Mouse (Mus musculus) lung, adult 2 months (tissue): ENCODE data around the gene Ets1. TPM values are rescaled to one million over a fixed set of nuclear protein-coding genes. Genes with fewer than 3 reads are reported as not detected.

Experiments used
- DNase-seq: peaks from one replicate; pipeline ENCODE4 v3.0.0; 2022
- H3K4me1 ChIP-seq: fragments of 200-500 bp; 2 replicates; pipeline ENCODE4 v1.6.1; 2011; ENCODE audit warnings: low read length; ENCODE audit not compliant: control insufficient read depth, insufficient read depth
- H3K4me3 ChIP-seq: fragments of 200-500 bp; replicated peaks from 2 replicates; pipeline ENCODE3; 2011; ENCODE audit warnings: low read depth, mild to moderate bottlenecking, control low read depth, low read length; ENCODE audit errors: extremely low read depth
- CTCF ChIP-seq: fragments of 200-500 bp; IDR thresholded peaks from 2 replicates; pipeline ENCODE4 v1.5.1; 2011; ENCODE audit warnings: mild to moderate bottlenecking, low read length, control low read depth; ENCODE audit not compliant: insufficient read depth
- POLR2A ChIP-seq: fragments of 200-500 bp; IDR thresholded peaks from 2 replicates; pipeline ENCODE4 v1.6.1; 2011; ENCODE audit warnings: low read depth, mild to moderate bottlenecking, control low read depth, low read length, borderline replicate concordance; ENCODE audit errors: extremely low read depth
- WGBS: fragments of 180-500 bp; shearing (Covaris S2); methylation state at CpG from one replicate; pipeline ENCODE4 v1.1.7; 2018; 5-methylcytosine and 5-hydroxymethylcytosine counted together
- polyA plus RNA-seq: library from polyadenylated mRNA; depleted of rRNA; stranded (reverse); fragments of >200 nt; gene quantifications from 2 replicates; pipeline ENCODE4 v1.2.3, GENCODE M21; 2012

Gene Ets1
- polyA plus RNA-seq, 1 experiment: 67.2 TPM

GRCm38 (mm10) chr9:32615461-32615860 lies 20.6 kb upstream of the Ets1 start:
- Histone ChIP-seq H3K4me3 (no peak overlapping the region), H3K4me1 (peaks cover 5% of the 10 kb centered on the region)
- 75% methylated on average over 6 of the region's 6 CpGs for WGBS
- TF ChIP-seq POLR2A (no peak), CTCF (no peak)
- no peak for DNase-seq

- no peak for DNase-seq
- peaks cover 5% of the 10 kb centered on the region for H3K4me1 ChIP-seq
- WGBS: 16% methylated on average over 7 of the region's 7 CpGs
- H3K4me3 ChIP-seq: no peak overlapping the region
- TF ChIP-seq CTCF: no peak
- no peak for TF ChIP-seq POLR2A
Observed at GRCm38 (mm10) chr9:32615986-32616385, 20.0 kb upstream of the Ets1 start.

GRCm38 (mm10) chr9:32616516-32617429 lies 19.2 kb upstream of the Ets1 start:
- WGBS: 79% methylated on average over 5 of the region's 5 CpGs
- no peak for DNase-seq
- no peak overlapping the region for H3K4me3 ChIP-seq
- TF ChIP-seq POLR2A: no peak
- TF ChIP-seq CTCF: no peak
- H3K4me1 ChIP-seq: peaks cover 5% of the 10 kb centered on the region

GRCm38 (mm10) chr9:32617430-32617768 lies 18.6 kb upstream of the Ets1 start:
- DNase-seq: no peak

GRCm38 (mm10) chr9:32618544-32619120 lies 17.4 kb upstream of the Ets1 start:
- Histone ChIP-seq H3K4me1 (peaks cover 5% of the 10 kb centered on the region), H3K4me3 (no peak overlapping the region)
- no peak for TF ChIP-seq CTCF
- TF ChIP-seq POLR2A: no peak
- DNase-seq: no peak
- 54% methylated on average over 9 of the region's 9 CpGs for whole genome bisulfite sequencing

More at GRCm38 (mm10) chr9:32617430-32617768, 18.6 kb upstream of the Ets1 start:
- TF ChIP-seq CTCF (no peak), POLR2A (no peak)
- WGBS: 56% methylated on average over 5 of the region's 5 CpGs
- peaks cover 5% of the 10 kb centered on the region for H3K4me1 ChIP-seq
- no peak overlapping the region for H3K4me3 ChIP-seq

GRCm38 (mm10) chr9:32619661-32620060 lies 16.4 kb upstream of the Ets1 start:
- Histone ChIP-seq H3K4me1 (peaks cover 5% of the 10 kb centered on the region), H3K4me3 (no peak overlapping the region)
- 80% methylated on average over 6 of the region's 6 CpGs for WGBS
- TF ChIP-seq CTCF (no peak), POLR2A (no peak)
- DNase-seq: no peak

GRCm38 (mm10) chr9:32620446-32620845 lies 15.6 kb upstream of the Ets1 start:
- 88% methylated on average over 3 of the region's 3 CpGs for WGBS
- DNase-seq: no peak
- no peak for TF ChIP-seq POLR2A
- no peak for TF ChIP-seq CTCF

GRCm38 (mm10) chr9:32629385-32629981 lies 6.5 kb upstream of the Ets1 start:
- Histone ChIP-seq H3K4me3 (no peak overlapping the region), H3K4me1 (no peaks in the 10 kb centered on the region)
- TF ChIP-seq CTCF (no peak), POLR2A (no peak)
- DNase-seq: no peak
- 68% methylated on average over 1 of the region's 1 CpGs for WGBS

More at GRCm38 (mm10) chr9:32620446-32620845, 15.6 kb upstream of the Ets1 start:
- no peak overlapping the region for H3K4me3 ChIP-seq
- H3K4me1 ChIP-seq: peaks cover 5% of the 10 kb centered on the region

GRCm38 (mm10) chr9:32631341-32631740 lies 4.7 kb upstream of the Ets1 start:
- no peak for DNase-seq
- TF ChIP-seq POLR2A (no peak), CTCF (no peak)
- no peak overlapping the region for H3K4me3 ChIP-seq
- H3K4me1 ChIP-seq: no peaks in the 10 kb centered on the region

GRCm38 (mm10) chr9:32632237-32632636 lies 3.8 kb upstream of the Ets1 start:
- TF ChIP-seq CTCF (no peak), POLR2A (no peak)
- no peak overlapping the region for H3K4me3 ChIP-seq
- no peak for DNase-seq
- WGBS: 88% methylated on average over 7 of the region's 7 CpGs
- H3K4me1 ChIP-seq: no peaks in the 10 kb centered on the region
